Mouse (Mus musculus) ES-Bruce4 (cell line): ENCODE measurements around the gene Marf1.

Source experiments
- CTCF ChIP-seq: IDR thresholded peaks from one replicate; pipeline ENCODE4 v1.8.1; 2011; ENCODE audit warnings: low read depth, low read length
- EP300 ChIP-seq: IDR thresholded peaks from 2 replicates; pipeline ENCODE4 v1.6.1; 2011; ENCODE audit warnings: low read depth, low read length; ENCODE audit not compliant: insufficient read depth
- POLR2A ChIP-seq: IDR thresholded peaks from one replicate; pipeline ENCODE4 v1.8.1; 2011; ENCODE audit warnings: low read length; ENCODE audit not compliant: insufficient read depth

DNA sequence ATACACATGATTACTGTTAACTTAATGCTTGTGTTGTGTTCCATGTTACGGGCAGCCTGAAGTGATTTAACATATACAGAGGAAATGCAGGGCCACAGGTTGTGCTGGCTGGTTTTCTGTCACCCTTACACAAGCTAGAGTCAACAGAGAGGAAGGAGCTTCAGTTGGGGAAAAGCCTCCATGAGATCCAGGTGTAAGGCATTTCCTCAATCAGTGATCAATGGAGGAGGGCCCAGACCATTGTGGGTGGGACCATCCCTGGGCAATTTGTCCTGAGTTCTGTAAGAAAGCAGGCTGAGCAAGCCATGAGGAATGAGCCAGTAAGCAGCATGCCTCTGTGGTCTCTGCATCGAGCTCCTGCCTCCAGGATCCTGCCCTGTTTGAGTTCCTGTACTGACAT is 71.4 kb downstream of the Marf1 start:
- TF ChIP-seq POLR2A (no peak), CTCF (no peak), EP300 (no peak)
